8 mouse cellular contexts compared by ENCODE assay signal in genomic region chr7:80583981-80584380, GRCm38 (mm10). TPM values are rescaled to one million over a fixed set of nuclear protein-coding genes. Genes with fewer than 3 reads are reported as not detected.
A peak's percentile ranks its signal among the peaks of the same experiment; 100 is the strongest.
DNase-seq lines count a peak whose midpoint lies in the region; ATAC-seq and TF ChIP-seq lines count a peak whose summit lies in the region.

No protein-coding gene starts in this region.

- H3K4me1 ChIP-seq in G1E (ENCODE audit: insufficient read depth, low read depth, low read length), result peaks cover 28% of the 10 kb centered on the region
- H3K4me1 ChIP-seq in heart, embryonic 10.5 days, result peaks cover 35% of the 10 kb centered on the region
- 0 out of 2 replicates have a peak, but pooled peaks cover 5% of the 10 kb centered on the region for H3K4me1 ChIP-seq in lung, embryonic 14.5 days (ENCODE audit: insufficient read depth)
- H3K4me1 ChIP-seq in neural tube, embryonic 15.5 days, result peaks cover 11% of the 10 kb centered on the region

- H3K27ac ChIP-seq in heart, embryonic 10.5 days, result peak overlapping the region; percentile 42; the same call in 1 of the 2 replicates
- H3K27ac ChIP-seq in lung, embryonic 14.5 days (ENCODE audit: low read depth), result no peak overlapping the region
- H3K27ac ChIP-seq in neural tube, embryonic 15.5 days (replicated peaks), result no peak overlapping the region

- no peak for ATAC-seq in G1E (ENCODE audit: extremely low read depth, insufficient number of reproducible peaks, low FRiP score, poor library complexity, severe bottlenecking)
- ATAC-seq in lung, embryonic 14.5 days (ENCODE audit: insufficient read depth), result no peak
- peak; percentile 77; the same call in 1 of the 2 replicates for ATAC-seq in neural tube, embryonic 15.5 days (ENCODE audit: low FRiP score)

- peak; percentile 65 for DNase-seq in CD4-positive helper T cell, adult 2 months (ENCODE audit: low read depth, low spot score)
- DNase-seq in G1E (ENCODE audit: low spot score), result peak; percentile 56
- peak; percentile 62 to 71 for DNase-seq in cerebellum, postnatal 25 days
- no peak for DNase-seq in heart, embryonic 10.5 days (ENCODE audit: low spot score)
- peak; percentile 79 for DNase-seq in kidney, postnatal 10 days
- DNase-seq in lung, embryonic 14.5 days, result peak; percentile 88
- no peak for DNase-seq in testis, postnatal 10 days (ENCODE audit: low spot score)

- peaks cover 21% of the 10 kb centered on the region for H3K36me3 ChIP-seq in G1E (replicated peaks)
- H3K36me3 ChIP-seq in heart, embryonic 10.5 days, result peaks cover 7% of the 10 kb centered on the region
- H3K36me3 ChIP-seq in lung, embryonic 14.5 days (ENCODE audit: insufficient read depth), result peaks cover 8% of the 10 kb centered on the region; the same call in 1 of the 2 replicates
- H3K36me3 ChIP-seq in neural tube, embryonic 15.5 days, result peaks cover 8% of the 10 kb centered on the region

- 33% methylated on average over 6 of the region's 6 CpGs for WGBS in heart, embryonic 10.5 days
- 30% methylated on average over 6 of the region's 6 CpGs for WGBS in lung, embryonic 14.5 days
- 41% methylated on average over 6 of the region's 6 CpGs for WGBS in neural tube, embryonic 15.5 days

- peak; percentile 48 for TF ChIP-seq CTCF in G1E (IDR thresholded peaks at IDR 0.05; ENCODE audit: low read depth, low read length)
- peak; percentile 87 for TF ChIP-seq CTCF in lung, embryonic 14.5 days (IDR thresholded peaks at IDR 0.05; ENCODE audit: low read depth)

- no peak overlapping the region for H3K4me3 ChIP-seq in G1E (ENCODE audit: low read depth, low read length)
- H3K4me3 ChIP-seq in heart, embryonic 10.5 days, result no peak overlapping the region
- H3K4me3 ChIP-seq in lung, embryonic 14.5 days (ENCODE audit: low read depth, low read length), result no peak overlapping the region
- no peak overlapping the region for H3K4me3 ChIP-seq in neural tube, embryonic 15.5 days (replicated peaks)

- no peak overlapping the region for H3K9ac ChIP-seq in lung, embryonic 14.5 days
- H3K9ac ChIP-seq in neural tube, embryonic 15.5 days (replicated peaks), result no peak overlapping the region

- peaks cover 20% of the 10 kb centered on the region for H3K27me3 ChIP-seq in G1E (ENCODE audit: insufficient read depth, low read length)
- peaks cover 14% of the 10 kb centered on the region; the same call in 1 of the 2 replicates for H3K27me3 ChIP-seq in heart, embryonic 10.5 days (ENCODE audit: insufficient read depth, poor library complexity, severe bottlenecking)
- no peaks in the 10 kb centered on the region for H3K27me3 ChIP-seq in lung, embryonic 14.5 days (ENCODE audit: insufficient read depth, low read length)
- no peaks in the 10 kb centered on the region for H3K27me3 ChIP-seq in neural tube, embryonic 15.5 days (replicated peaks)

- H3K9me3 ChIP-seq in G1E (replicated peaks), result no peaks in the 10 kb centered on the region
- H3K9me3 ChIP-seq in heart, embryonic 10.5 days, result no peaks in the 10 kb centered on the region
- no peaks in the 10 kb centered on the region for H3K9me3 ChIP-seq in lung, embryonic 14.5 days (ENCODE audit: low read depth, low read length)
- H3K9me3 ChIP-seq in neural tube, embryonic 15.5 days (replicated peaks), result no peaks in the 10 kb centered on the region

- H3K4me2 ChIP-seq in lung, embryonic 14.5 days, result no peak overlapping the region
- H3K4me2 ChIP-seq in neural tube, embryonic 15.5 days, result no peak overlapping the region

RNA-seq across cellular contexts. Expression of gene Blm, which starts 49.1 kb away (rescaled TPM):
- total RNA-seq in G1E (2014; fragmentation: Nextera tagmentation), result 198 and 220 TPM in 2 replicates
- total RNA-seq in G1E (2017), result 76.4 and 89.2 TPM in 2 replicates
- 81.8 and 96.9 TPM in 2 replicates for polyA plus RNA-seq in G1E (2012)
- polyA plus RNA-seq in heart, embryonic 10.5 days (2016; fragmentation: Nextera tagmentation; extraction: Ambion mirVana), result 32.3 and 35.6 TPM in 2 replicates
- 40.8 and 42.0 TPM in 2 replicates for polyA plus RNA-seq in lung, embryonic 14.5 days (2014; fragmentation: Nextera tagmentation; extraction: Ambion mirVana)
- 7.4 and 11.3 TPM in 2 replicates for polyA plus RNA-seq in neural tube, embryonic 15.5 days (2015; fragmentation: Nextera tagmentation; extraction: Ambion mirVana)

Comparison
In these comparisons a context has a peak if more than half of its experiments do, and no peak if none do; other contexts are left out.
1. DNase-seq: peak in CD4-positive helper T cell, adult 2 months (single experiment), G1E (single experiment), cerebellum, postnatal 25 days (2 of 2), kidney, postnatal 10 days (single experiment) and lung, embryonic 14.5 days (single experiment); none in heart, embryonic 10.5 days (single experiment) and testis, postnatal 10 days (single experiment).